Comparison of ENCODE assay signal across 14 mouse cellular contexts in genomic region chr10:99602331-99602730, GRCm38 (mm10).
DNase-seq lines count a peak whose midpoint lies in the region; ATAC-seq lines count a peak whose summit lies in the region.
"Had no signal": no experiment of that assay in that cellular context is flagged by ENCODE, and none has a peak within 500 bp of the region (broad histone marks: within the 10 kb centered on the region; RNA-seq: fewer than 3 reads in every experiment).

No protein-coding gene starts in this region.

- H3K27me3 ChIP-seq in heart, embryonic 12.5 days (replicated peaks): no peaks in the 10 kb centered on the region
- H3K27me3 ChIP-seq in midbrain, embryonic 11.5 days (ENCODE audit: control insufficient read depth, insufficient read depth, low read length): no peaks in the 10 kb centered on the region
- H3K27me3 ChIP-seq: limb, embryonic 15.5 days; midbrain, embryonic 15.5 days; neural tube, embryonic 12.5 days had no signal

- H3K4me2 ChIP-seq in heart, embryonic 12.5 days: no peak overlapping the region
- no peak overlapping the region for H3K4me2 ChIP-seq in midbrain, embryonic 11.5 days
- H3K4me2 ChIP-seq: heart, embryonic 11.5 days; limb, embryonic 15.5 days; midbrain, embryonic 15.5 days; neural tube, embryonic 12.5 days had no signal

- WGBS in heart, embryonic 12.5 days: 82% methylated on average over 5 of the region's 5 CpGs
- 91% methylated on average over 5 of the region's 5 CpGs for WGBS in midbrain, embryonic 11.5 days

- H3K36me3 ChIP-seq in heart, embryonic 12.5 days: no peaks in the 10 kb centered on the region
- H3K36me3 ChIP-seq in midbrain, embryonic 11.5 days (ENCODE audit: control insufficient read depth, insufficient read depth, low read length): no peaks in the 10 kb centered on the region
- H3K36me3 ChIP-seq: limb, embryonic 15.5 days; midbrain, embryonic 15.5 days; neural tube, embryonic 12.5 days had no signal

- no peak overlapping the region for H3K4me3 ChIP-seq in heart, embryonic 12.5 days
- no peak overlapping the region for H3K4me3 ChIP-seq in midbrain, embryonic 11.5 days (ENCODE audit: low read depth, low read length)
- H3K4me3 ChIP-seq: limb, embryonic 15.5 days; midbrain, embryonic 15.5 days; neural tube, embryonic 12.5 days had no signal

- H3K4me1 ChIP-seq in heart, embryonic 12.5 days (replicated peaks): no peaks in the 10 kb centered on the region
- no peaks in the 10 kb centered on the region for H3K4me1 ChIP-seq in midbrain, embryonic 11.5 days (ENCODE audit: control insufficient read depth, insufficient read depth, low read length)
- H3K4me1 ChIP-seq: limb, embryonic 15.5 days; neural tube, embryonic 12.5 days had no signal

- H3K27ac ChIP-seq in heart, embryonic 12.5 days (ENCODE audit: poor library complexity, severe bottlenecking): no peak overlapping the region
- no peak overlapping the region for H3K27ac ChIP-seq in midbrain, embryonic 11.5 days (ENCODE audit: low read depth, low read length)
- H3K27ac ChIP-seq: limb, embryonic 15.5 days; midbrain, embryonic 15.5 days; neural tube, embryonic 12.5 days had no signal

- no peak for ATAC-seq in heart, embryonic 12.5 days (ENCODE audit: insufficient number of reproducible peaks, low FRiP score)
- ATAC-seq in midbrain, embryonic 11.5 days (ENCODE audit: low FRiP score): no peak
- ATAC-seq: inflammation-experienced regulatory T-cells, adult 6 months; midbrain, embryonic 15.5 days had no signal

- peak; percentile 53 to 61 for DNase-seq in heart, adult 18-20 months
- DNase-seq in 416B (ENCODE audit: low read depth) (peak; percentile 42), adipocyte (ENCODE audit: low spot score) (peak; percentile 82)
- peak; percentile 61 for DNase-seq in lung, postnatal 25 days (ENCODE audit: low spot score)
- DNase-seq in kidney, adult 9 months: no peak
- DNase-seq in midbrain, embryonic 11.5 days (ENCODE audit: low spot score, missing footprints): no peak
- DNase-seq: cerebellum, adult 11-12 months; embryo, embryonic 11 days had no signal

- H3K9me3 ChIP-seq in heart, embryonic 12.5 days (replicated peaks): 0 out of 2 replicates have a peak, but pooled peaks cover 5% of the 10 kb centered on the region
- no peaks in the 10 kb centered on the region; the same call in 1 of the 2 replicates for H3K9me3 ChIP-seq in midbrain, embryonic 11.5 days (ENCODE audit: control insufficient read depth, low read length)
- H3K9me3 ChIP-seq: limb, embryonic 15.5 days; midbrain, embryonic 15.5 days; neural tube, embryonic 12.5 days had no signal

- no peak overlapping the region for H3K9ac ChIP-seq in heart, embryonic 12.5 days
- H3K9ac ChIP-seq in midbrain, embryonic 11.5 days (ENCODE audit: low read length): no peak overlapping the region
- H3K9ac ChIP-seq: limb, embryonic 15.5 days; midbrain, embryonic 15.5 days; neural tube, embryonic 12.5 days had no signal

Comparison
In these comparisons a context has a peak if more than half of its experiments do, and no peak if none do; other contexts are left out.
1. DNase-seq: peak in heart, adult 18-20 months (2 of 2), 416B (single experiment), adipocyte (single experiment) and lung, postnatal 25 days (single experiment); none in kidney, adult 9 months (single experiment) and midbrain, embryonic 11.5 days (single experiment).